Mouse (Mus musculus): ENCODE data around the gene Taf9b. TPM values are rescaled to one million over a fixed set of nuclear protein-coding genes. Genes with fewer than 3 reads are reported as not detected.

Gene Taf9b
- polyA plus RNA-seq, 1 experiment from 2014 or later, result 7.8 TPM

DNA sequence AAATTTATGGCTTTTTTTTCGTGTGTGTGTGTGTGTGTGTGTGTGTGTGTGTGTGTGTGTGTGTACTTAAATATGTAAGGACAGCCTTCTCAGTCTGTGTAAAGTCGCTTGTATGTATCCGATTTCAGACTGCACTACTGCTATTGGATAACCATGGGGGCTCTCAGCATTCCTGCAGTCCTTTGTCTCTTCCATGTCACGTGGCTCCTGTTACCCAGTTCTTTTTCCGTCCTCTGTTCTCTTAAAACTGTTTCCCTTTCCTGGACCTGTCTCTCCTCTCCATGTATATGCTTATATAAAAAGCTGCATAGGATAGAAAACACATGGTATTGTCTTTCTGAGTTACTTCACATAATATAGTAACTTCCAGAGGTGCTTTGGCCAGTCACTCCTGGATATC is 35.3 kb downstream of the Taf9b start:
- WGBS, result 27% methylated on average over 5 of the region's 5 CpGs
- Histone ChIP-seq H3K9ac (no peak overlapping the region), H3K27me3 (no peaks in the 10 kb centered on the region), H3K4me1 (peaks cover 8% of the 10 kb centered on the region), H3K4me3 (no peak overlapping the region), H3K36me3 (no peaks in the 10 kb centered on the region), H3K4me2 (no peak overlapping the region), H3K27ac (peak overlapping the region; percentile 91), H3K9me3 (no peaks in the 10 kb centered on the region)
- no peak for ATAC-seq (ENCODE audit: insufficient number of reproducible peaks, low FRiP score, low TSS enrichment, low read depth)

DNA sequence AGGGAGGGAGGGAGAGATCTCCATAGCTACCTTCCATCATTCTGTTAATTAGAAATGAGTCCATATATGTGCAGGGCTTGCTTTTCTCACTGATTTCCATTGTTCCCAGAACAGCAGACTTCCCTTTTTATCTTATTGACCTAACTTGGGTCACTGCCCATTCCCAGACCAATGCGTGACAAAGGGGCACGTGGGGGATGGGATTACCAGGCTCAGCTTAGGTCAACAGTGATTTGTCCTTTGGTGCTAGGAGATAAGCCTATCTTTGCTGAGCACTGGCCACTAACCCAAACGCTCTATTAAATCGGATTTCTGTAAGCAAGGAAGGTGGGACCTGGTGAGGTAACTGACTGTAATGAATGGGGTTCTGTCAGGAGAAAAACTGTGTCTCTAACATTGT is 36.7 kb downstream of the Taf9b start:
- Histone ChIP-seq H3K36me3 (no peaks in the 10 kb centered on the region), H3K9ac (no peak overlapping the region), H3K9me3 (no peaks in the 10 kb centered on the region), H3K4me1 (peaks cover 8% of the 10 kb centered on the region), H3K27me3 (no peaks in the 10 kb centered on the region), H3K4me2 (no peak overlapping the region), H3K4me3 (no peak overlapping the region), H3K27ac (no peak overlapping the region)
- no peak for ATAC-seq (ENCODE audit: insufficient number of reproducible peaks, low FRiP score, low TSS enrichment, low read depth)
- 57% methylated on average over 4 of the region's 4 CpGs for WGBS

GRCm38 (mm10) chrX:106176331-106176730 is 44.6 kb downstream of the Taf9b start:
- Histone ChIP-seq H3K27ac (no peak overlapping the region), H3K27me3 (no peaks in the 10 kb centered on the region), H3K4me2 (no peak overlapping the region), H3K4me1 (no peaks in the 10 kb centered on the region), H3K4me3 (no peak overlapping the region), H3K9me3 (no peaks in the 10 kb centered on the region), H3K36me3 (no peaks in the 10 kb centered on the region), H3K9ac (no peak overlapping the region)
- no peak for ATAC-seq (ENCODE audit: insufficient number of reproducible peaks, low FRiP score, low TSS enrichment, low read depth)
- WGBS, result 53% methylated on average over 9 of the region's 9 CpGs

GRCm38 (mm10) chrX:106171853-106172154 is 49.2 kb downstream of the Taf9b start:
- H3K4me1 ChIP-seq, result no peaks in the 10 kb centered on the region
- H3K36me3 ChIP-seq, result no peaks in the 10 kb centered on the region
- H3K27ac ChIP-seq, result no peak overlapping the region
- WGBS, result 62% methylated on average over 5 of the region's 6 CpGs
- H3K4me2 ChIP-seq, result peak overlapping the region; percentile 24; the same call in 1 of the 2 replicates
- H3K9ac ChIP-seq, result no peak overlapping the region
- H3K27me3 ChIP-seq, result no peaks in the 10 kb centered on the region
- ATAC-seq (ENCODE audit: insufficient number of reproducible peaks, low FRiP score, low TSS enrichment, low read depth), result no peak
- peak overlapping the region; percentile 23 for H3K4me3 ChIP-seq
- H3K9me3 ChIP-seq, result no peaks in the 10 kb centered on the region

DNA sequence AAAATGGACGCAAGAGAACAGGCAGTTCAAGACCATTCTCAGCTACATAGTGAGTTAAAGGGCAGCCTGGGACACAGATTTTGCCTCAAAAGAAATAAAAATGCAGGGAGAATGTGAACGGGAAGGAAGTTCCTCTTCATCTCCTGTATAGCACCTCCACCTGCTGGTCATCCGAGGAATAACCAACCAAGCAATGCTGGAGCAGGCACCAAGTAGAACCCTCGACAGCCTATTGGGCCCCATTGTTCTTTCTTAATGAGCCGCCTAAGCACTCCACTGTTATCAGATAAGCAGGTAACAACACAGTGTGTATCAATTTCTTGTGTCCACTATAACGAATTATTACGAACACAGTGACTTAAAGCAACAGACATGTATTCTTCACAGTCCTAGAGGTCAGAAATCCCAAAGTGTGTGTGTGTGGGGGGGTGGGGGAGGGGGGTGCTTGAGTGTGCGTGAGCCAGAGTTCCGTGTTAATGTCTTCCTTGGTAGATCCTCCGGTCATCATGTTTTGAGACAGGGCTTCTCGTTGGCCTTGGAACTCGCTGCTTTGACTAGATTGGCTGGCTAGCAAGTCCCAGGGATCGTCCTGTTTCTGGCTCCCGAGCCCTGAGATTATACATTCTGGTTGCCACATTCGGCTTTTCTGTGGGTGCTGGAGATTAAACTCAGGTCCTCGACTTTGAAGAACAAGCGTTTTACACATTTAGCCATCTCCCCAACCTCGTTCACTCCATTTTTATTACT is 49.7 kb downstream of the Taf9b start:
- no peaks in the 10 kb centered on the region for H3K36me3 ChIP-seq
- H3K4me1 ChIP-seq, result no peaks in the 10 kb centered on the region
- WGBS, result 29% methylated on average over 18 of the region's 18 CpGs
- no peaks in the 10 kb centered on the region for H3K9me3 ChIP-seq
- peak overlapping the region; percentile 23 for H3K4me3 ChIP-seq
- ATAC-seq (ENCODE audit: insufficient number of reproducible peaks, low FRiP score, low TSS enrichment, low read depth), result no peak
- no peak overlapping the region for H3K9ac ChIP-seq
- H3K27ac ChIP-seq, result no peak overlapping the region
- peak overlapping the region; percentile 24; the same call in 1 of the 2 replicates for H3K4me2 ChIP-seq
- H3K27me3 ChIP-seq, result no peaks in the 10 kb centered on the region

DNA sequence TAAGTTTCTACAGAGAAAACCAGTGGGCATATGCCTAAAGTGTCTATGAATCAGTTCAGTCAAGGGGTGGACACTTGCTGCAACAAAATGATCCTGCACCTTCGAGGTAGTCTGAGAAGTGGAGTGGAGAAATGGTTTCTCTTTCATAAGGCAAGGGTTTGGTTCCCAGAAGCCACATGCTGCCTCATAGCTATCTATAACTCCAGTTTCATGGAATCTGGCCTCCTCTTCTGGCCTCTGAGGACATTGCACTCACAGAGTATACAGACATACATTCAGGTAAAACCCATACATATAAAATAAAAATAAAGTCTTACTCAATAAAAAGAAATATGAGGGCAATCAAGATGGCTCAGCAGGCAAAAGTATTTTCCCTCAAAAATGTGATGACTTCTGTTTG is 55.9 kb downstream of the Taf9b start:
- H3K4me3 ChIP-seq, result no peak overlapping the region
- ATAC-seq (ENCODE audit: insufficient number of reproducible peaks, low FRiP score, low TSS enrichment, low read depth), result no peak
- WGBS, result 64% methylated on average over 1 of the region's 1 CpGs
- no peak overlapping the region for H3K27ac ChIP-seq
- H3K27me3 ChIP-seq, result no peaks in the 10 kb centered on the region
- H3K9ac ChIP-seq, result no peak overlapping the region
- no peaks in the 10 kb centered on the region for H3K9me3 ChIP-seq
- no peaks in the 10 kb centered on the region for H3K36me3 ChIP-seq
- no peak overlapping the region for H3K4me2 ChIP-seq
- H3K4me1 ChIP-seq, result no peaks in the 10 kb centered on the region

- Histone ChIP-seq H3K4me2 (no peak overlapping the region), H3K4me1 (no peaks in the 10 kb centered on the region), H3K36me3 (no peaks in the 10 kb centered on the region), H3K9me3 (no peaks in the 10 kb centered on the region), H3K27ac (no peak overlapping the region), H3K9ac (no peak overlapping the region), H3K4me3 (no peak overlapping the region), H3K27me3 (no peaks in the 10 kb centered on the region)
- 71% methylated on average over 5 of the region's 5 CpGs for WGBS
- no peak for ATAC-seq (ENCODE audit: insufficient number of reproducible peaks, low FRiP score, low TSS enrichment, low read depth)
Observed at GRCm38 (mm10) chrX:106164555-106164954, 56.4 kb downstream of the Taf9b start.

GRCm38 (mm10) chrX:106163995-106164394 is 57.0 kb downstream of the Taf9b start:
- H3K27me3 ChIP-seq, result no peaks in the 10 kb centered on the region
- H3K4me2 ChIP-seq, result no peak overlapping the region
- H3K27ac ChIP-seq, result no peak overlapping the region
- ATAC-seq (ENCODE audit: insufficient number of reproducible peaks, low FRiP score, low TSS enrichment, low read depth), result no peak
- H3K9ac ChIP-seq, result no peak overlapping the region
- no peaks in the 10 kb centered on the region for H3K36me3 ChIP-seq
- no peak overlapping the region for H3K4me3 ChIP-seq
- no peaks in the 10 kb centered on the region for H3K4me1 ChIP-seq
- H3K9me3 ChIP-seq, result no peaks in the 10 kb centered on the region
- WGBS, result 44% methylated on average over 5 of the region's 5 CpGs

Other genes with a start within 250 kb of the Taf9b start
- 64.2 and 64.4 TPM in 2 replicates for gene Magt1, start 209.3 kb downstream of the Taf9b start, polyA plus RNA-seq (2015; fragmentation: Nextera tagmentation; extraction: Ambion mirVana)
- 342 and 357 TPM in 2 replicates for gene Cox7b, start 205.5 kb downstream of the Taf9b start, polyA plus RNA-seq (2015; fragmentation: Nextera tagmentation; extraction: Ambion mirVana)
- 23.0 and 24.0 TPM in 2 replicates for gene Atp7a, start 193.9 kb downstream of the Taf9b start, polyA plus RNA-seq (2015; fragmentation: Nextera tagmentation; extraction: Ambion mirVana)
- 0.97 and 1.2 TPM in 2 replicates for gene Tlr13, start 78.0 kb downstream of the Taf9b start, polyA plus RNA-seq (2015; fragmentation: Nextera tagmentation; extraction: Ambion mirVana)
- gene Pgk1, start 34.1 kb downstream of the Taf9b start, polyA plus RNA-seq (2015; fragmentation: Nextera tagmentation; extraction: Ambion mirVana), result 373 and 387 TPM in 2 replicates
- not detected in 2 replicates for gene Fnd3c2, start 34.2 kb upstream of the Taf9b start, polyA plus RNA-seq (2015; fragmentation: Nextera tagmentation; extraction: Ambion mirVana)

Data from limb, embryonic 15.5 days (tissue).